Mouse (Mus musculus) liver, postnatal 0 days (tissue): ENCODE data around the gene Jakmip3.

Experiments used
- CTCF ChIP-seq: sonication (generic); IDR thresholded peaks from 2 replicates; pipeline ENCODE4 v1.5.1; 2016; ENCODE audit warnings: antibody characterized with exemption, low read depth
- EP300 ChIP-seq: IDR thresholded peaks from 2 replicates; pipeline ENCODE4 v1.6.1; 2016; ENCODE audit warnings: antibody characterized with exemption, low read depth, mild to moderate bottlenecking

GRCm38 (mm10) chr7:139105076-139105475 is 164.5 kb downstream of the Jakmip3 start:
- no peak for TF ChIP-seq CTCF
- no peak for TF ChIP-seq EP300
